Mouse (Mus musculus) embryonic facial prominence, embryonic 14.5 days (tissue): ENCODE results near the gene Diras1. TPM values are rescaled to one million over a fixed set of nuclear protein-coding genes. Genes with fewer than 3 reads are reported as not detected.

ENCODE experiments used
- ATAC-seq: fragments of 200-750 bp; cut with Nextera tagmentation; 2 replicates; pipeline ENCODE4 v1.8.0; 2017; ENCODE audit warnings: low read depth, moderate number of reproducible peaks, moderate TSS enrichment
- DNase-seq: peaks from one replicate; pipeline ENCODE4 v3.0.0-alpha.2; 2015; ENCODE audit warnings: low spot score
- H3K27ac ChIP-seq: fragments of 300-500 bp; sonication (generic); replicated peaks from 2 replicates; pipeline ENCODE4 v1.5.1; 2014; ENCODE audit warnings: low read depth, mild to moderate bottlenecking, low read length, moderate library complexity
- H3K27me3 ChIP-seq: fragments of 300-500 bp; sonication (generic); replicated peaks from 2 replicates; pipeline ENCODE4 v1.6.1; 2014; ENCODE audit warnings: low read length; ENCODE audit not compliant: control insufficient read depth, insufficient read depth
- H3K36me3 ChIP-seq: fragments of 300-500 bp; sonication (generic); 2 replicates; pipeline ENCODE4 v1.6.1; 2014; ENCODE audit warnings: low read length, mixed read lengths; ENCODE audit not compliant: control insufficient read depth, insufficient read depth
- H3K4me1 ChIP-seq: fragments of 300-500 bp; sonication (generic); 2 replicates; pipeline ENCODE4 v1.6.1; 2014; ENCODE audit warnings: antibody characterized with exemption, low read length; ENCODE audit not compliant: control insufficient read depth, insufficient read depth
- H3K4me2 ChIP-seq: fragments of 300-500 bp; sonication (generic); 2 replicates; pipeline ENCODE4 v1.6.1; 2014; ENCODE audit warnings: low read depth, mild to moderate bottlenecking, low read length, moderate library complexity, mixed read lengths
- H3K4me3 ChIP-seq: fragments of 300-500 bp; sonication (generic); 2 replicates; pipeline ENCODE4 v1.5.1; 2014; ENCODE audit warnings: low read depth, mild to moderate bottlenecking, low read length
- H3K9ac ChIP-seq: fragments of 300-500 bp; sonication (generic); 2 replicates; pipeline ENCODE4 v1.6.1; 2014; ENCODE audit warnings: low read depth, mild to moderate bottlenecking, low read length, moderate library complexity, mixed read lengths
- H3K9me3 ChIP-seq: fragments of 300-500 bp; sonication (generic); 2 replicates; pipeline ENCODE4 v1.6.1; 2016; ENCODE audit warnings: low read length; ENCODE audit not compliant: control insufficient read depth
- WGBS: fragments of 180-500 bp; shearing (Covaris S2); extraction: QIAGEN DNeasy Blood & Tissue Kit; methylation state at CpG from one replicate; pipeline ENCODE4 v1.1.7; 2014; 5-methylcytosine and 5-hydroxymethylcytosine counted together
- polyA plus RNA-seq: library from polyadenylated mRNA; unstranded; fragments of >200 nt; fragmentation: Nextera tagmentation; extraction: Ambion mirVana; gene quantifications from 2 replicates; pipeline ENCODE4 v1.2.1, GENCODE M21; 2014

The Diras1 gene
- polyA plus RNA-seq, 1 experiment from 2014 or later = 0.95 TPM

GRCm38 (mm10) chr10:80970159-80970558 is 55.3 kb downstream of the Diras1 start:
- no peak overlapping the region for H3K9ac ChIP-seq
- no peak for DNase-seq
- no peaks in the 10 kb centered on the region for H3K36me3 ChIP-seq
- no peaks in the 10 kb centered on the region for H3K27me3 ChIP-seq
- peaks cover 10% of the 10 kb centered on the region for H3K4me1 ChIP-seq
- no peak overlapping the region for H3K4me3 ChIP-seq
- H3K9me3 ChIP-seq = no peaks in the 10 kb centered on the region
- 84% methylated on average over 8 of the region's 8 CpGs for WGBS
- ATAC-seq = no peak
- no peak overlapping the region for H3K27ac ChIP-seq
- no peak overlapping the region for H3K4me2 ChIP-seq

Other genes with a start within 250 kb of the Diras1 start
- 69.6 TPM in 2 replicates for gene Sf3a2, start 227.5 kb downstream of the Diras1 start, polyA plus RNA-seq
- 102 and 111 TPM in 2 replicates for gene Plekhj1, start 227.0 kb downstream of the Diras1 start, polyA plus RNA-seq
- 0.13 TPM in 1 of 2 replicates, not detected in the other for gene Amh, start 220.4 kb downstream of the Diras1 start, polyA plus RNA-seq
- 13.0 and 20.3 TPM in 2 replicates for gene Jsrp1, start 212.2 kb downstream of the Diras1 start, polyA plus RNA-seq
- gene Oaz1, start 199.0 kb downstream of the Diras1 start, polyA plus RNA-seq = 1,606 and 1,697 TPM in 2 replicates
- gene Lingo3, start 181.6 kb downstream of the Diras1 start, polyA plus RNA-seq = 1.2 and 1.3 TPM in 2 replicates
- gene Lsm7, start 170.5 kb downstream of the Diras1 start, polyA plus RNA-seq = 303 and 331 TPM in 2 replicates
- gene Sppl2b, start 170.4 kb downstream of the Diras1 start, polyA plus RNA-seq = 37.6 and 40.8 TPM in 2 replicates
- gene Tmprss9, start 153.8 kb downstream of the Diras1 start, polyA plus RNA-seq = 0.06 and 0.08 TPM in 2 replicates
- 325 and 348 TPM in 2 replicates for gene Timm13, start 124.7 kb downstream of the Diras1 start, polyA plus RNA-seq
- 21.6 and 22.9 TPM in 2 replicates for gene Lmnb2, start 107.4 kb downstream of the Diras1 start, polyA plus RNA-seq
- 35.5 and 39.9 TPM in 2 replicates for gene Gadd45b, start 95.6 kb downstream of the Diras1 start, polyA plus RNA-seq
- gene Gng7, start 10.7 kb downstream of the Diras1 start, polyA plus RNA-seq = 5.9 and 8.7 TPM in 2 replicates
- 11.9 and 15.4 TPM in 2 replicates for gene Slc39a3, start 11.8 kb upstream of the Diras1 start, polyA plus RNA-seq
- 163 and 179 TPM in 2 replicates for gene Sgta, start 34.5 kb upstream of the Diras1 start, polyA plus RNA-seq
- 61.7 and 62.9 TPM in 2 replicates for gene Thop1, start 44.4 kb upstream of the Diras1 start, polyA plus RNA-seq
- gene Creb3l3, start 73.2 kb upstream of the Diras1 start, polyA plus RNA-seq = 0.60 and 0.68 TPM in 2 replicates
- gene Map2k2, start 80.3 kb upstream of the Diras1 start, polyA plus RNA-seq = 166 and 178 TPM in 2 replicates
- gene Zbtb7a, start 109.6 kb upstream of the Diras1 start, polyA plus RNA-seq = 24.1 and 25.9 TPM in 2 replicates
- 33.2 and 35.6 TPM in 2 replicates for gene Pias4, start 142.3 kb upstream of the Diras1 start, polyA plus RNA-seq
- gene Eef2, start 151.0 kb upstream of the Diras1 start, polyA plus RNA-seq = 549 and 578 TPM in 2 replicates
- gene Dapk3, start 157.3 kb upstream of the Diras1 start, polyA plus RNA-seq = 53.4 and 58.3 TPM in 2 replicates
- not detected in 2 replicates for gene 4930442H23Rik, start 158.2 kb upstream of the Diras1 start, polyA plus RNA-seq
- gene Nmrk2, start 176.4 kb upstream of the Diras1 start, polyA plus RNA-seq = 1.2 and 1.7 TPM in 2 replicates
- gene Atcay, start 205.2 kb upstream of the Diras1 start, polyA plus RNA-seq = 2.3 and 2.4 TPM in 2 replicates
- gene Zfr2, start 207.5 kb upstream of the Diras1 start, polyA plus RNA-seq = 6.5 and 9.7 TPM in 2 replicates
- gene Matk, start 227.3 kb upstream of the Diras1 start, polyA plus RNA-seq = 4.9 and 5.4 TPM in 2 replicates
- gene Mrpl54, start 241.3 kb upstream of the Diras1 start, polyA plus RNA-seq = 196 and 206 TPM in 2 replicates
- gene Apba3, start 241.3 kb upstream of the Diras1 start, polyA plus RNA-seq = 56.0 and 61.4 TPM in 2 replicates